Mouse (Mus musculus): ENCODE measurements around the gene Praf2.
A peak's percentile ranks its signal among the peaks of the same experiment; 100 is the strongest.
"Not testable (repeated sequence)": the region's sequence is repeated elsewhere in the genome, so short reads cannot be mapped to it uniquely, and the experiment has no call there.

The Praf2 gene

GRCm38 (mm10) chrX:7728215-7728921 is at the start of gene Praf2:
TSS of gene Praf2 (plus strand) at chrX:7728439.
- DNase-seq (ENCODE audit: low read depth, low spot score) = peak; percentile 88

- DNase-seq (ENCODE audit: low read depth, low spot score) = no peak
Observed at GRCm38 (mm10) chrX:7678986-7679385, 49.3 kb upstream of the Praf2 start.

- peak; percentile 94 for DNase-seq (ENCODE audit: low read depth, low spot score)
Observed at GRCm38 (mm10) chrX:7679405-7680056, 48.7 kb upstream of the Praf2 start.

GRCm38 (mm10) chrX:7680057-7680412 is 48.2 kb upstream of the Praf2 start:
- no peak for DNase-seq (ENCODE audit: low read depth, low spot score)

DNA sequence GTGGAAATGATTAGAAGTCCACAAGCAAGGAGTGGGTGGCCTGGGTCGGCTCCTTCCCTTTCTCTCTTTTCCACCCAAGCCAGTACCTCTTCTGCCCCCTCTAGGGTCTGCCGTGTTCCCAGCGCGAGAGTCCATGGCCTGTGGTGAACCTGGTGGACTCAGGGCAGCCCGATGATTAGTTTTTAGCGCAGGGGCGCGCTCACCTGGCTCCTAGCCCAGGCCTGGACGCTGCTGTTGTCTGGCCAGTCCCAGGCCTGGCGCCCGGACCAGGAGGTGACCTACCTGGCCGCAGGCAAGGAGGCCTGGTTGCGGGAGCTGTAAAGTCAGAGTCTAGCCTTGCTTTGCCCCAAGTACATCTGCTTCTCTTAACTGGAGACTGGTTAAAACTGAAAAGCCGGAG is 47.4 kb upstream of the Praf2 start, which contains the start of gene Magix:
Magix (minus strand) TSS at position 388 of the 400 bp plus-strand sequence.
- DNase-seq (ENCODE audit: low read depth, low spot score) = peak; percentile 51

DNA sequence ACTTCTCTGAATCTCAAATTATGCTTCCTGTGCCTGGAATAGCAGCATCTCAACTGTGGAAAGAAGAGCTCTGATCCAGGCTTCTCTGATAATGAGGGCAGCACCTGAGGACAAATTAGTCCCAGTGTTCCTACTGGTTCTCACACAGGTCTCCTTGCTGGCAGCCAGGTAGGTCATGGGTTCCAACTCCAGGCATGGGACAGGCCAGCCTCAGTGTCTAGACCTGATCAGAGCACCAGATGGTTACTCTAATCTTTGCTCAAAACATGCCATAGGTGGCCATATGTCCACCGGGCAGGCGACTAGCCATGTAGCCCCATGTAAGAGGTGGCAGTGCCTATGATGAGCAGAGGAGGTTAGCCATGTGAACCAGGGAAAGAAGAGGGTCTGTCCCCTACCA is 39.9 kb upstream of the Praf2 start:
- DNase-seq (ENCODE audit: low read depth, low spot score) = no peak

- DNase-seq (ENCODE audit: low read depth, low spot score) = no peak
Observed at GRCm38 (mm10) chrX:7690486-7690885, 37.8 kb upstream of the Praf2 start.

- no peak for DNase-seq (ENCODE audit: low read depth, low spot score)
Observed at GRCm38 (mm10) chrX:7692862-7693261, 35.4 kb upstream of the Praf2 start.

DNA sequence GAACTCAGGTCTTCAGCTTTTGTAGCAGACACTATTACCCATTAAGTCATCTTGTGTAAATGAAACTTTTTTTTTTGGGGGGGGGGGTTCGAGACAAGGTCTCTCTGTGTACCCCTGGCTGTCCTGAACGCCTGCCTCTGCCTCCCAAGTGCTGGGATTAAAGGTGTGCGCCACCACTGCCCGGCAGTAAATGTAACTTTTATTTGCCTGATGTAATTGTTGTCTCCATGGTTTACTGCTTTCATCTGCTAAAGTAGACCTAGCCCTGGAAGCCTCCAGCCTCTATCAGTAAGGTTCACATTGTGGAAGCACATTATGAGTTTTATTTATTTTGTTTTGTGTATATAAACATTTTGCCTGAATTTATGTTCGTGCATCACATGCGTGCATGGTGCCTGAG is 31.7 kb upstream of the Praf2 start:
- DNase-seq (ENCODE audit: low read depth, low spot score) = no peak

DNA sequence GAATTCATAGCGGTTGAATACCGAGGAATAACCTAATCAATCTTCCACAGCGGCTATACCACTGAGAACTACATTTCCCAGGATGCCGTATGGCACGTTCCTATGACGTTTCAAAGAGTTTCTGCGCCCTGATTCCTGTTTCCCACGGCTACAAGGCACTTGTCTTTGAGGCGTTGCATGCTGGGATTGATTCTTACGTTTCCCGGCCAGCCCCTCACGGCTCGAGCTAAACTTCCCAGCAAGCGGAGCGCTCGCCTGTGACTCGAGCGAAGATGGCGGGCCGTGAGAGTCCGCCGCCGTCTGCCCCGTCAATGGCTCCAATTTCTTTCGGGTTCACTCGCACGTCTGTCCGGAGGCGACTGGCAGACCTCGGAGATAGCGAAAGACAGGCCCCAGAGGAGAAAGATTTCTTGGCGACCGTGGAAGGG is 31.3 kb upstream of the Praf2 start, which contains the start of gene Gpkow:
Gpkow (plus strand) TSS at position 178 of the 428 bp plus-strand sequence.
- DNase-seq (ENCODE audit: low read depth, low spot score) = peak; percentile 89

GRCm38 (mm10) chrX:7713764-7714134 is 14.5 kb upstream of the Praf2 start:
- not testable (repeated sequence) for DNase-seq (ENCODE audit: low read depth, low spot score)

DNA sequence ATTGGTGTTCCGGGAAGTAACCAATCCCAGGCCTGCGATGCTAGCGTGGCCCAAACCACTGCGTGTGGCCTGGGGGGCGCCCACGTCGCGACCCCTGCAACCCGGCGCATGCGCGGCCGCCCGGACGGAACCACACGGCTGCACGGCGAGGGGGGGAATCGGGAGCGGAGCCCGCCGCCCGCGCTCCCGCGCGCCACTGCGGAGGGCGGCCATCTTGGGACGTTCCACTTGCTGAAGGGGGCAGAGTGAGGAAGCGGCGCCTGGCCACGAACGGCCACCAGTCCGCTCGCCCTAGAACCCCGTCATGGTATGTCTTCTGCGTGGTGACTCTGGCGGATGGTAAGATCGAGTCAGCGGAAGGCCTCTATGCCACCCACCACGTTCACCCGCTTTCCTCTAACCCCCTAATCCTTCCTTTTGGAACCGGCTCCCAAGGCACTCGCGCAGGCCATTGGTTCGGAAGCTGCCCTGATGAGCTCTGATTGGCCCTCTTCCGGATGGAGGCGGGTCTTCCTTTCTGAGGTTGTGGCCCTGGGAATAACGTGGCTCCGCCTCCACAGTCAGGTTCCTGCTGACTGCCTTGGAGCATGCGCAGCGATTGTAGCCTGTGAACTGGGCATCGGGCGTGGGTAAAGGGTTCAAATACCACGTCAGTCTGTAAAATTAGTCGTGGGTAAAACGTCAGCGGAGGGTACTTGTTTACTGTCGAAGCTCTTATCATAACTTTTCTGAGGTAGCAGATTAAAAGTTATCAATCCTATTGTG is 13.9 kb upstream of the Praf2 start, which contains the start of gene Wdr45:
Wdr45 (plus strand) TSS at position 199 of the 765 bp plus-strand sequence.
- DNase-seq (ENCODE audit: low read depth, low spot score) = peak; percentile 97

GRCm38 (mm10) chrX:7716058-7716457 is 12.2 kb upstream of the Praf2 start:
- not testable (repeated sequence) for DNase-seq (ENCODE audit: low read depth, low spot score)

DNA sequence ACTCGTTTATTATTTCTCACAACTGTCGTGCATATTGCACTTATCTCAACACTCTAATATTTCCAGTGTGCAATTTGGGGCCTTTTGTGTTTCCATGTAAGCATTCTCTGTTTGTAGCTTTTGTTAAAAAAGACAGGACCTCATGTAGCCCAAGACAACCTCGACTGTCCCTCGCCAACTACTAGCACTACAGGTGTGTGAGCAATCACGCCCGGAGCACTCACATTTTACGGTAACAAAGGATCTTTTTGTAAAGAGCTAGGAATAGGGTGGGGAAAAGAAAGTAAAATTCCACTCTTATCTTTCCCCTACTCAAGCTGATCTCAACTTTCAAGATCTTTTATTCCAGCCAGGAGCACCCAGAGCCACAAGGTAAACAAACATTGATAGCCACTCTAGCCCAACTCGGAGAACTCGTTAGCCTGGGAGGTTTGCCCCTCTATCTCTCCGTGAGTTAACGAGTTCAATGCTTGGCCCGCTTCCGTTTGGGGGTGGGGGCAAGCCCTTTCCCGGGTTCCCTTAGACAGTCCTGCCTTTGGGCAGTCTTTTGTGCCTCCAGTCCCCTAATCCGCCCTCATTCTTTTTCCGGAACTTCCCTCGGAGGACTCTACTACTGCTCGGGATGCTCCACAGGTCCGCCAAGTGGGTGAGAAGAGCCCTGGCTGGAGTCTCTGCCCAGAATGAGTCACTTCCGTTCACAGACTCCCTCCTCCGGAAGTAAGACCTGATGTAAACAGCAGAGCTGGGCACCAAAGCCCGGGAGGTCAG is 6.5 kb upstream of the Praf2 start, which contains the start of gene Gm45208:
Gm45208 (plus strand) TSS at position 732 of the 768 bp plus-strand sequence.
- peak; percentile 59 for DNase-seq (ENCODE audit: low read depth, low spot score)

DNA sequence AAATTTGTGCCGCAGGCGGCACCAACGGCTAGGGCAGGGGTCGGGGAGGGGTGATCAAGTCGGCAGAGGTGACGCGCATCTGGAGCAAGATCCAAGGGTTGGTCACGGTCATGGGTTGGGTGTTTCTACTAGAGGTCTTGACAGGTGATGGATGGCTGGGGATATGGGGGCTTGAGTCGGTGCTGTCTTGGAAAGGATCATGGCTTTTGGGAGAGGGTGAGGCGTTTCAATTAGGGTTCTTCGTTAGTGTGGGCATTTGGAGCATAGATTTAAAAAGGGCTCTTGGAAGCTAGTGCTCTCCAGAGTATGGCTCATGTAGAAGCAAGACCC is 6.0 kb upstream of the Praf2 start:
- no peak for DNase-seq (ENCODE audit: low read depth, low spot score)

DNA sequence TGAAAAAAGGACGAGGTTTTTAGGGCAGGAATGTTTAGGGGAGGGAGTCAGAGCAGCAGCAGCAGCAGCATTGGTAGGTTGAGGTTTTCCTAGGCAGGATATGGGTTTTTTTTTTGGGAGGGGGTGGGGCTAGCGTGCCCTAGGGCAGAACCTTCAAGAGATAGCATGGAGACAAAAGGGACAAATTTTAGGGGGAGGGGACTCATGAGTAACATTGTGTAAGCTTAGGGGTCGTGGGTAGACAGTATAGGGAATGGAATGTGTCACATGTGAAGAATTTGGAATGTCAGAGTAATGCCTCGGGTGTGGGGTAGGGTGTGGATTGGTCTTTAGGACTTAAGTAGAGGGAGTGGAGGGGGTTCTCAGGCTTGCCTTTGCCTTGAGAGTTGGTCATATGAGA is 5.5 kb upstream of the Praf2 start:
- no peak for DNase-seq (ENCODE audit: low read depth, low spot score)

- DNase-seq (ENCODE audit: low read depth, low spot score) = no peak
Observed at GRCm38 (mm10) chrX:7724135-7724534, 4.1 kb upstream of the Praf2 start.

DNA sequence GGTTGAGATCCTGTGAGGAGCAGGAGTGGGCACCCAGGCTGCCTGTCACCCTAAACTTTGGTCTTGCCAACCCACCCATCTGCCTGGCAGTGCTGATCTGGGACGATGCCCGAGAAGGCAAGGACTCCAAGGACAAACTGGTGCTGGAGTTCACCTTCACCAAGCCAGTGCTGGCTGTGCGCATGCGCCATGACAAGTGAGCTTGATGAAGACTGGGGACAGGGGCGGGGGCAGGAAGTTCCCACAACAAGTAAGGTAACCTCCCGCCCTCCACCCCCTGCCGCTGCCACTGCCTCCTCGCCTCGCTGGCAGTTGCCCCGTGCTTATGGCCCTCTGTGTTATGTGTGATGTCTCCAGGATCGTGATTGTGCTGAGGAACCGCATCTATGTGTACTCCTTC is 2.4 kb upstream of the Praf2 start:
- DNase-seq (ENCODE audit: low read depth, low spot score) = no peak

- DNase-seq (ENCODE audit: low read depth, low spot score) = no peak
Observed at GRCm38 (mm10) chrX:7727176-7727575, 1.1 kb upstream of the Praf2 start.

- DNase-seq (ENCODE audit: low read depth, low spot score) = no peak
Observed at GRCm38 (mm10) chrX:7728922-7729265, 655 bp downstream of the Praf2 start.

- DNase-seq (ENCODE audit: low read depth, low spot score) = no peak
Observed at GRCm38 (mm10) chrX:7733571-7734156, 5.4 kb downstream of the Praf2 start.
